Mouse (Mus musculus) activated CD4-positive, CD25-positive, alpha-beta regulatory T cell, adult 9 weeks (primary cell): ENCODE measurements around the gene Zfp1. TPM values are rescaled to one million over a fixed set of nuclear protein-coding genes. Genes with fewer than 3 reads are reported as not detected.

Experiments used
- polyA plus RNA-seq: library from polyadenylated mRNA; unstranded; fragments of 100-300 nt; shearing (Covaris generic); gene quantifications from one replicate; pipeline ENCODE4 v1.2.1, GENCODE M21; 2017

The Zfp1 gene
- 40.9 TPM for polyA plus RNA-seq

GRCm38 (mm10) chr8:111643264-111644141 is at the start of gene Zfp1:
Gene Zfp1 (plus strand): TSS chr8:111643401.

GRCm38 (mm10) chr8:111630105-111630521 is 13.1 kb upstream of the Zfp1 start, which contains the start of gene Ldhd:
Gene Ldhd (minus strand): TSS chr8:111630374.

GRCm38 (mm10) chr8:111690960-111691445 is 47.8 kb downstream of the Zfp1 start, which contains the start of gene Ctrb1:
Gene Ctrb1 (minus strand): TSS chr8:111691010.

Other genes starting within 250 kb of the Zfp1 start
- gene Fa2h, start 249.6 kb upstream of the Zfp1 start, polyA plus RNA-seq, result not detected
- gene Wdr59, start 121.3 kb upstream of the Zfp1 start, polyA plus RNA-seq, result 7.3 TPM
- 18.3 TPM for gene Znrf1, start 107.3 kb upstream of the Zfp1 start, polyA plus RNA-seq
- 1.5 TPM for gene Ldhd, start 13.0 kb upstream of the Zfp1 start, polyA plus RNA-seq
- not detected for gene Ctrb1, start 47.6 kb downstream of the Zfp1 start, polyA plus RNA-seq
- gene Bcar1, start 100.4 kb downstream of the Zfp1 start, polyA plus RNA-seq, result 0.23 TPM
- 108 TPM for gene Cfdp1, start 210.9 kb downstream of the Zfp1 start, polyA plus RNA-seq
- gene Tmem170, start 233.3 kb downstream of the Zfp1 start, polyA plus RNA-seq, result 0.88 TPM